Mouse (Mus musculus) ES-E14 (cell line): Measurements from ENCODE around the gene Sptb. TPM values are rescaled to one million over a fixed set of nuclear protein-coding genes. Genes with fewer than 3 reads are reported as not detected.

Experiments
- DNase-seq: peaks from one replicate; pipeline ENCODE4 v3.0.0-alpha.2; 2013; ENCODE audit warnings: low read depth, low spot score
- H3K27ac ChIP-seq: 2 replicates; pipeline ENCODE4 v1.5.1; 2012; ENCODE audit warnings: low read depth, mild to moderate bottlenecking, low read length, moderate library complexity, mixed read lengths; ENCODE audit not compliant: poor library complexity, insufficient read depth, severe bottlenecking
- H3K36me3 ChIP-seq: 2 replicates; pipeline ENCODE4 v1.6.1; 2012; ENCODE audit warnings: mild to moderate bottlenecking, low read length, moderate library complexity, mixed read lengths; ENCODE audit not compliant: control insufficient read depth, poor library complexity, insufficient read depth, severe bottlenecking
- H3K4me1 ChIP-seq, 2 experiments: fragments of 150-350 bp in 1 of 2; sonication (generic) in 1 of 2; 2 replicates each; pipeline ENCODE4 v1.6.1; 2012; ENCODE audit warnings: low read length in 2 of 2, mild to moderate bottlenecking in 1 of 2, mixed read lengths in 1 of 2; ENCODE audit not compliant: control insufficient read depth in 2 of 2, insufficient read depth in 2 of 2, poor library complexity in 1 of 2
- H3K4me3 ChIP-seq, 2 experiments: fragments of 150-350 bp in 1 of 2; sonication (generic) in 1 of 2; 2 replicates each; pipeline ENCODE4 v1.5.1; 2012; ENCODE audit warnings: low read length in 2 of 2, low read depth in 1 of 2, mild to moderate bottlenecking in 1 of 2, mixed read lengths in 1 of 2; ENCODE audit not compliant: insufficient read depth in 1 of 2, poor library complexity in 1 of 2, severe bottlenecking in 1 of 2
- H3K9ac ChIP-seq: 2 replicates; pipeline ENCODE4 v1.6.1; 2012; ENCODE audit warnings: low read depth, mild to moderate bottlenecking, low read length, mixed read lengths; ENCODE audit not compliant: poor library complexity, insufficient read depth, severe bottlenecking
- H3K9me3 ChIP-seq: fragments of 150-350 bp; sonication (generic); 2 replicates; pipeline ENCODE4 v1.6.1; 2012; ENCODE audit warnings: low read depth, mild to moderate bottlenecking, low read length; ENCODE audit not compliant: control insufficient read depth, insufficient read depth
- CHD2 ChIP-seq: IDR thresholded peaks from 2 replicates; pipeline ENCODE4 v1.6.1; 2014; ENCODE audit warnings: mild to moderate bottlenecking, low read depth, low read length, inconsistent platforms
- HCFC1 ChIP-seq: IDR thresholded peaks from 2 replicates; pipeline ENCODE4 v1.6.1; 2012; ENCODE audit warnings: low read length, inconsistent platforms, borderline replicate concordance; ENCODE audit not compliant: insufficient read depth
- MAFK ChIP-seq: IDR thresholded peaks from 2 replicates; pipeline ENCODE4 v1.6.1; 2014; ENCODE audit warnings: mild to moderate bottlenecking, low read depth, low read length, inconsistent platforms; ENCODE audit not compliant: insufficient read depth
- ZC3H11A ChIP-seq: IDR thresholded peaks from 2 replicates; pipeline ENCODE4 v1.6.1; 2012; ENCODE audit warnings: low read depth, mild to moderate bottlenecking, inconsistent platforms, low read length, borderline replicate concordance
- ZNF384 ChIP-seq: IDR thresholded peaks from 2 replicates; pipeline ENCODE4 v1.6.1; 2012; ENCODE audit warnings: low read depth, low read length, inconsistent platforms
- in situ Hi-C, 2 experiments: fragments of 600-800 bp; cut with MboI; formaldehyde crosslinking; loops; one replicate each; pipeline ENCODE4 v1.15.1; 2025; ENCODE audit warnings: low sequenced_read_pairs in 2 of 2, inconsistent platforms in 1 of 2; ENCODE audit not compliant: unreplicated experiment in 2 of 2
- total RNA-seq: library from RNA; depleted of rRNA; stranded (reverse); fragments of 300-350 nt; gene quantifications from 2 replicates; pipeline ENCODE4 v1.2.3, GENCODE M21; 2012

Gene Sptb
- total RNA-seq, 1 experiment: 3.6 TPM

GRCm38 (mm10) chr12:76549203-76549602, 161.1 kb downstream of the Sptb start:
- no peak overlapping the region for H3K9ac ChIP-seq
- peaks cover 8 to 36% of the 10 kb centered on the region in 2 experiments for H3K4me1 ChIP-seq
- TF ChIP-seq ZNF384 (no peak), HCFC1 (no peak), MAFK (0 out of 2 replicates have a peak, but pooled peaks have one; percentile 20), CHD2 (peak; percentile 73), ZC3H11A (no peak)
- H3K27ac ChIP-seq: peak overlapping the region; percentile 48; the same call in 1 of the 2 replicates
- peak; percentile 70 for DNase-seq
- in situ Hi-C loops: no loop called here
- no peaks in the 10 kb centered on the region for H3K9me3 ChIP-seq
- H3K36me3 ChIP-seq: 0 out of 2 replicates have a peak, but pooled peaks cover 2% of the 10 kb centered on the region
- H3K4me3 ChIP-seq: no peak overlapping the region

GRCm38 (mm10) chr12:76548082-76548423, 162.3 kb downstream of the Sptb start:
- TF ChIP-seq ZC3H11A (no peak), MAFK (no peak), HCFC1 (no peak), ZNF384 (no peak), CHD2 (no peak)
- Histone ChIP-seq H3K36me3 (0 out of 2 replicates have a peak, but pooled peaks cover 2% of the 10 kb centered on the region), H3K4me3 (peak overlapping the region in 1 of 2 experiments; percentile 47; a peak in 3 of 4 replicates), H3K9ac (peak overlapping the region; percentile 1; the same call in 1 of the 2 replicates), H3K27ac (peak overlapping the region; percentile 79), H3K4me1 (peaks cover 8 to 32% of the 10 kb centered on the region in 2 experiments), H3K9me3 (no peaks in the 10 kb centered on the region)
- no peak for DNase-seq
- in situ Hi-C loops: no loop called here

GRCm38 (mm10) chr12:76547409-76548081, 162.8 kb downstream of the Sptb start:
- peaks cover 8 to 32% of the 10 kb centered on the region in 2 experiments for H3K4me1 ChIP-seq
- peak overlapping the region; percentile 79 for H3K27ac ChIP-seq
- H3K36me3 ChIP-seq: 0 out of 2 replicates have a peak, but pooled peaks cover 2% of the 10 kb centered on the region
- peak; percentile 68 for DNase-seq
- in situ Hi-C loops: no loop called here
- peak overlapping the region; percentile 27; the same call in 1 of the 2 replicates for H3K9ac ChIP-seq
- H3K9me3 ChIP-seq: no peaks in the 10 kb centered on the region
- TF ChIP-seq HCFC1: no peak
- TF ChIP-seq CHD2: peak; percentile 42; the same call in 1 of the 2 replicates
- H3K4me3 ChIP-seq: peak overlapping the region; percentile 14 to 47; a peak in 3 of 4 replicates

GRCm38 (mm10) chr12:76546383-76547276, 163.7 kb downstream of the Sptb start:
- in situ Hi-C loops: no loop called here
- peaks cover 8 to 33% of the 10 kb centered on the region in 2 experiments for H3K4me1 ChIP-seq

More at GRCm38 (mm10) chr12:76546383-76547276, 163.7 kb downstream of the Sptb start:
- Histone ChIP-seq H3K9me3 (no peaks in the 10 kb centered on the region), H3K4me3 (peak overlapping the region; percentile 14 to 47; a peak in 3 of 4 replicates), H3K36me3 (0 out of 2 replicates have a peak, but pooled peaks cover 2% of the 10 kb centered on the region), H3K9ac (peak overlapping the region; percentile 56), H3K27ac (peak overlapping the region; percentile 79)
- no peak for TF ChIP-seq HCFC1
- no peak for TF ChIP-seq CHD2
- no peak for TF ChIP-seq MAFK
- TF ChIP-seq ZNF384: no peak
- no peak for TF ChIP-seq ZC3H11A
- peak; percentile 27 for DNase-seq
